Mouse (Mus musculus): ENCODE results near the gene Gli2.

The Gli2 gene

DNA sequence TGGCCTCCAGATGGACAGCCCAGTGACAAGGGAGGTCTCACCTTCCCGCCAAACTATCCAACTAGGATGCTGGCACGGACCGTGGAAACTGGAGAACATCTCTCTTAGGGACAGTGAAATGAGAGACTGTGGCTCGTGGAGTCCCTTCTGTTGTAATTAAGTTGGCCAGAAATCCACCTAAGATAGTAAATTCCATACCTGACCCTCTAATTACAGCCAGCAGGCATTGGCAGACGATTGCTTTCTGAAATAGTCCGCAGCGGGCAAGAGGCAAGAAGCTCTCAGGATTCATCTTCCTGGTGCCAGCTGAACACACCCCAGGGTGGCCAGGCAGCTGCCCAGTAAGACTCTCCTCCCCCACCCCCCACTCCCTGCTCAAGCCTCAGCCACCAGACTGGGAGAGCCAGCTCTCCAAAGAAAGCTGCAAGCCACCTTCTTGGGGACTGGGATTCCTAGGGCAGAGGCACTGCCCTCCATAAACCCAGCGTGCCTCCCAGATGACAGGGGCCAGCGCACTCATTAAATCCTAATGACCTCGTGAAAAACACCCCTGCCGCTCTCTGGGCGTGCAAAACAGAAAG is 51.9 kb downstream of the Gli2 start:
- DNase-seq (ENCODE audit: low read depth, low spot score): peak; percentile 63

- no peak for DNase-seq (ENCODE audit: low read depth, low spot score)
Measured at GRCm38 (mm10) chr1:118994482-118995105, 58.8 kb downstream of the Gli2 start.

DNA sequence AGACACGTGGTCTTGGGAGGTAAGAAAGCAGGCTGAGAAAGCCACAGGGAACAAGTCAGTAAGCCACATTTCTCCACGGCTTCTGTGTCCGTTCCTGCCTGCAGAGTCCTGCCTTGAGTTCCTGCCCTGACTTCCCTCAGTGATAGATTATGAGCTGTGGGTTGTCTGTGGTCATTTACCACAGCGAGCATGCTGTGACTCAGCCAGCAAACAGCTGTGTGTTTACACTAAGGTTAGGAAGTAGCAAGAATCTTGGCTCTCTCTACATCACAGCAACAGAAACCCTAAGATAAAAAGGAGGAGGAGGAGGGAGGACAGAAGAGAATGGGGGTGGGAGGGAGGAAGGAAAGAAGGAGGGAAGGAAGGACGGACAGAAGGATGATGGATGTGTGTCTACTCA is 59.6 kb downstream of the Gli2 start:
- DNase-seq (ENCODE audit: low read depth, low spot score): no peak

DNA sequence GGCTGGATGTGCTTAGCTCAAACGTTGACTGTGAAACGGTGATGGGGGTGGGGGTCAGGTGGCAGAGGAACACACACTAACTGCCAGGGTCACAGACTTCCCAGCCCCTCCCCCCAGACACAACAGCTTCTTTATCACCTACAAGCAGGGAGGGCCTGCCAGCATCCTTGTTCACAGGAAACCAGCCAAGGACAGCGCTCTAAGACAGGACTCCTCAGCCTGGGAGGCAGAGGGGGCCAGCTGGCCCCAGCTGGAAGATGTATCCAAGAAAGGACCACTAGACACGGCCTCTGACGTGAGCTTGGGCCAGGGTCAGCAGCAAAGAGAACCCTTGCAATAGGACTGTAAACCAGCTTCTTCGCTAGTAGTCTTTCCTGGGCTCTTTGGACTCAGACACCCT is 65.1 kb downstream of the Gli2 start:
- no peak for DNase-seq (ENCODE audit: low read depth, low spot score)

DNA sequence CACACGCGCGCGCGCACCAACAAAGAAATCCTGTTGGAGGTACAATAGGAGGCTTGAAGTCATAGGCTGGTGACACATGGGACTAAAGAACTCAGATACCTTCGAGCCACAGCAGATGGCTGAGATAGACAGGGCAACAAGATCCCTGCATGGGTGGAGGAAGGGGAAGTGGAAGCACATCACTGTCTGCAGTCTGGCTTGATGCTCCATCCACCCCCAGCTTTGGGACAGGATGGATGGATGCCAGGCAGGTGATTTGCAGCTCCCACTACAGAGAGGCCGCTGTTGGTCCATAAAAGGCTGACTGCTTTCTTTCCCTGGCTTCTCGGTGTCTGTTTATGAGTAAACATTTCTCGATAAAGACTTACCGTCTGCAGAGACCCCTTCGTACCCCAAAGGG is 65.9 kb downstream of the Gli2 start:
- no peak for DNase-seq (ENCODE audit: low read depth, low spot score)

DNA sequence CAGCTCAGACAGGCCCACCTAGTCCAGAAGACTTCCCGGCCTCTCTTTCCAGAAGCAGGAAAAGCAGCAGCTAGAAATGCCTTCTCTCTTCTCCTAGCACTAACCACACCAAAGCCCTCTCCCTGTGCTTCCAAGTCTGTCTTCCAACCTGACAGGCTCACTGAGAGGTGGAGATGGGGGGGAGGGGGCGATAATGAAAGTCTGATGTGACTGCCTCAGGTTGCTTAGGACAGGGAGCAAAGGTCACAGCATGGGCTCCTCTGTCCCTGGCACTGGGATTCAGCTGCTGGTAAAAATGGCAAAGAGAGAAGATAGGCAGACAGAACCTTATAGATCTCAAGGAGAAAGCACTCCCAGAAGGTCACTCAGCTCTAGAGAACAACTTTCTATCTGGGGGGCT is 70.0 kb downstream of the Gli2 start:
- no peak for DNase-seq (ENCODE audit: low read depth, low spot score)

DNA sequence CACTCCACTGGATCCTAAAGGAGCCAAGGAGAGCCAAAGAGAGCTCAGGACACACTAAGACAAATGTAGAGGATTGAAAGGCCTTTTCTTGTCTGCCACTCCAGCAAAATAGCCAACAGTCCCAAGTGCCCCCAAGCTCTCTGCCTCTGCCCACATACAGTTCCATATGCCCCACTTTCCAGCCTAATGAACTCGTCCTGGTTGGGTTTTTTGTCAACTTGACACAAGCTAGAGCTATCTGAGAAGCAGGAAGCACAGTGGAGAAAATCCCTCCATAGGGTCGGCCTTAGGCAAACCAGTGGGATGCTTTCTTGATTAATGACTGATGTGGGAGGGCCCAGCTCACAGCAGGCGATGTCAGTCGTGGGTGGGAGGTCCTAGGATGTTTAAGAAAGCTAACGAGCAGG is 70.6 kb downstream of the Gli2 start:
- no peak for DNase-seq (ENCODE audit: low read depth, low spot score)

- DNase-seq (ENCODE audit: low read depth, low spot score): peak; percentile 66
Measured at GRCm38 (mm10) chr1:118981943-118982804, 71.2 kb downstream of the Gli2 start.

GRCm38 (mm10) chr1:118980636-118981035 is 72.8 kb downstream of the Gli2 start:
- DNase-seq (ENCODE audit: low read depth, low spot score): peak; percentile 32

DNA sequence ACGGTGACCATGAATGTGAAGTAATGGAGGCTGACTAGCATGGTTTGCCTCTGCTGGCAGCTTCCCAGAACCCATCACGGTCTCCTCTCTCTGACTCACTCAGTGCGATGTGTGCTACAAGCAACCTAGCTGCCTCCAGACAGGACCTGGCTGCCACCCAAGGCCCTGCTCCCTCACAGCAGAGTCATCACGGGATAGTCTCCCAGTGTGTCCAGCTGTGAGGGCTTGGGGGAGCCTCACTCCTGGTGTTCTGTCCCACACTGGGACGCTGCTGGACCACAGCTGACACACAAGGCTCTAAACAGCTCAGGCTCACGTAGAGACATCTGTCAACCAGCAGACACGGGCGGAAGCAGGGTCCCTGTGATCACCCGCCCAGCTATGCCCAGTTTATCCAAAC is 76.8 kb downstream of the Gli2 start:
- DNase-seq (ENCODE audit: low read depth, low spot score): peak; percentile 91

GRCm38 (mm10) chr1:118975376-118975775 is 78.0 kb downstream of the Gli2 start:
- DNase-seq (ENCODE audit: low read depth, low spot score): no peak

DNA sequence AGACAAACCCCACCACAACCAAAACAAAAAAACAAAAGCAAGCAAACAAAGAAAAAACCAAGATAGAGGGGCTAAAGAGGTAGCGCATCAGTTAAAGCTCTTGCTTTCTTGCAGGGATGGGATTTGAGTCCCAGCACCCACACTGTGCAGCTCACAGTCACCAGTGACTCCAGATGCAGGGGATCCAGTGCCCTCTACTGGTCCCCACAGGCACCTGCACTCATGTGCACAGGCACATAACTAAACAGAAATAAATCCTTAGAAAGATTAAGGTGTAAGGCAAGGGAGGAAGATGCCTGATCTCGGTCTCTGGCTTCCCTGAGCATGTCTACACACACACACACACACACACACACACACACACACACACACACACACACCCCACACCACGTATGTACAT is 83.4 kb downstream of the Gli2 start:
- no peak for DNase-seq (ENCODE audit: low read depth, low spot score)

DNA sequence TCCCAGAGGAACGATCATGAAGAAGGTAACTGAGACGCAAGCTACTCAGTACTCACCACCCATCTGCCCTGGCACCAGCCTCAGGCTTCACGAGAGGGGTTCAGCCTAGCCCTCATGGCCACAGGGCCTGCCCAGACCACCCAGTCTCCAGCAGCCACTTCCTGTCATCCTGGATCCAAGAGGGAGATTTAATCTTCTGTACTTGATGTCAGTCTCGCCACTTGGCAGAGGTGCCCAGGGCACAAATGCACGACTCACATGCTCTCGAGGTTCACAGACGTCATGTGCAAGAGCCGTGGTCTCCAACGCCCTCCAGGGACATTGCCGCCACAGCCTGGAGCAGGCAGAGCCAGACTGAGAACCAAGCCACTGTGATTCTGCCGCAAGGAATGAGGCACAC is 84.0 kb downstream of the Gli2 start:
- no peak for DNase-seq (ENCODE audit: low read depth, low spot score)

DNA sequence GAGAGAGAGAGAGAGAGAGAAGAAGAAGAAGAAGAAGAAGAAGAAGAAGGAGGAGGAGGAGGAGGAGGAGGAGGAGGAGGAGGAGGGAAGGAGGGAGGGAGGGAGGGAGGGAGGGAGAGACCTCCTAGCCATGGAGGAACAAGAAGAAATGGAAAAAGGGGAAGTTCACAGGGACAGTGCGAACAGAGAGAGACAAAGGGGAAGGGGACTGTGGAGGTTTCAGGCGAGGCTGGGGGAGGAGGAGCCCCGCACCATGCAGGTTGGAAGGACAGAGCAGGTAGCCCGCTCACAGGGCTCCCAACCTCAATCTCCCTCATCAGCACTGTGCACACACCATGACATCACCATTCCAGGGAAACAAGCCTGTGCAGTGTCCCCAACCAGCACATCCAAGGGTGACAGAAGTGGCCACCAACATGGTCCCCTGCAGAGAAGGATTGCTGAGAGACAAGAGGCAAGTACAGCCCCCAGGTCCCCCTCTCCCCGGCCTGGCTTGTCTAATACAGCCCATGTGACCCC is 84.7 kb downstream of the Gli2 start:
- DNase-seq (ENCODE audit: low read depth, low spot score): no peak

GRCm38 (mm10) chr1:118967976-118968375 is 85.4 kb downstream of the Gli2 start:
- DNase-seq (ENCODE audit: low read depth, low spot score): no peak

- DNase-seq (ENCODE audit: low read depth, low spot score): peak; percentile 47
Measured at GRCm38 (mm10) chr1:118967281-118967680, 86.1 kb downstream of the Gli2 start.

GRCm38 (mm10) chr1:118958644-118959043 is 94.8 kb downstream of the Gli2 start:
- no peak for DNase-seq (ENCODE audit: low read depth, low spot score)

DNA sequence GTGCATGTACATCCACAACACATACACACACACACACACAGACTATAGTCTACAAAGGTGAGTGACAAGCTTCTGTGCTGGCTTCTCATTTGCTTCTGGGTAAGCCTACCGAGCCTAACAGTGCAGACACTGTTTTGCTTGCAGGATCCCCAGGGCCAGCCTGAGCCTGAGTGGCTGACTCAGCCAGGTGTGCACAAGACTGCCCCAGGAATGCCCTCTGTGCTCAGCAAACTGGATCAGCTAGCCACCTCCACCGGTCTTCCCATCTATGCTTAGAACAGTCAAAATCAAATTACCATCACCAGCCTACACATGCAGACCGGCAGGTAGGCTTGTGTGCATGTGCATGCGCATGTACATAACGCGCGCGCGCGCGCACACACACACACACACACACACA is 97.6 kb downstream of the Gli2 start:
- DNase-seq (ENCODE audit: low read depth, low spot score): no peak

GRCm38 (mm10) chr1:118954434-118955301 is 98.8 kb downstream of the Gli2 start:
- peak; percentile 38 for DNase-seq (ENCODE audit: low read depth, low spot score)

DNA sequence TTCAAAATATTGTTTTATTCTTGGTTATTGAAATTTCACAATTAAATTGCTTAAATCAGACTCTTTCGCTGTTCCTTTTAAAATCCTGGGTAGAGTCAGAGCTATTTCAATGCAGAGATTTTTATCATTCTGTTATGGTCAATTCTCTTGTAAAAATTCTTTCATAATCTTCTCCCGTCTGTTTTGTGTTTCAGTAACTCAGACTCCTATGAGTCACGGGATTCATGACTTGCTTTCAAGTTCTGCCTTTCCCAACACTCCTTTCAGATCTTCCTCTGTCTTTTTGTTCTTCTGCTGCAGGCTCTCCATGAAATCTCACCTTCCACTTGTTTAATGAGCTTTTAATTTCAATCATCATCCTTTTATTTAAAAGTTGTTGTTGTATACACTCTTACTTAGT is 100.4 kb downstream of the Gli2 start:
- DNase-seq (ENCODE audit: low read depth, low spot score): no peak

DNA sequence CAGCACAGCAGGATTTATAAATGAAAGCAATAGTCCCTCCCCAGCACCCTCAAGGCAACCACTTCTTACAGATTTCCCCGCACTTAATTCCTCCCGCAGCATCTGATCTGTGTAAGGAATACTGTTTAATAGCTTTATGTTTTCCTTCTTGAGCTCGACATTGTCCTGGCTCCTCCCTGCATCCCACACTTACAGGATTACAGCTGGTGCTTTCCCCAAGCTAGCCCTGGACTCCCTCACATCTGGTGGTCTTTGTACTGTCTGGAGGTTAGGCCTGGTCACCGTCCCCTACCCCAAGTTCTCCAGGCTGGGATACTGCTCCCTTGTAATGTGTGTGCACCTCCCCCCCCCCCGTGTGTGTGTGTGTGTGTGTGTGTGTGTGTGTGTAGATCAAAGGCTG is 101.1 kb downstream of the Gli2 start:
- DNase-seq (ENCODE audit: low read depth, low spot score): no peak

GRCm38 (mm10) chr1:118948407-118948806 is 105.0 kb downstream of the Gli2 start:
- peak; percentile 72 for DNase-seq (ENCODE audit: low read depth, low spot score)

All from skeletal muscle tissue, adult 2 months (tissue).